Mouse (Mus musculus) thymus, postnatal 0 days (tissue): ENCODE measurements around the gene Sorbs2. TPM values are rescaled to one million over a fixed set of nuclear protein-coding genes. Genes with fewer than 3 reads are reported as not detected.
A peak's percentile ranks its signal among the peaks of the same experiment; 100 is the strongest.

Experiments used
- DNase-seq: peaks from one replicate; pipeline ENCODE4 v3.0.0-alpha.2; 2015; ENCODE audit warnings: low spot score
- polyA plus RNA-seq: library from polyadenylated mRNA; unstranded; fragments of >200 nt; fragmentation: Nextera tagmentation; extraction: Ambion mirVana; gene quantifications from 2 replicates; pipeline ENCODE4 v1.2.1, GENCODE M21; 2015

Sorbs2 gene
- polyA plus RNA-seq, 1 experiment from 2014 or later = 2.1 TPM

- DNase-seq = no peak
Measured at GRCm38 (mm10) chr8:45743739-45744138, 236.2 kb downstream of the Sorbs2 start.

GRCm38 (mm10) chr8:45751512-45752502 is 244.2 kb downstream of the Sorbs2 start:
- no peak for DNase-seq

DNA sequence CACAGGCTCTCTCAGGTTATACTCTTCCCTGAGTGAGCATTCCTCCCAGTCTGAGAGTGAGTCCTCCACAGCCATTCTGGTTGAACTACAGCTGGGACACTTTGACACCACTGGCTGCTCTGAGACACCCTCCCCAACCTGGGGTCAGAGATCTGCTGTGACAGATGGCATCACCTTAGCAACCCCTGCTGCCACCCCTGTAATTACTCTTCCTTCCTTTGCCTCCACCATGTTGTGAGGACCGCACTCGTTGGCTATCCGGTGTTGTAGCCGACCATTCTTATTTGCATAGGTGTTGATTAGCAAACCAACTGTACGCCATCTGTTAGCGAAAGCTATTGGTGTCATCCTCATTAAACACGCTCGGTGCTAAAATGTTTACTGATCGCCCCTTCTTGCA is 247.9 kb downstream of the Sorbs2 start:
- DNase-seq = no peak

DNA sequence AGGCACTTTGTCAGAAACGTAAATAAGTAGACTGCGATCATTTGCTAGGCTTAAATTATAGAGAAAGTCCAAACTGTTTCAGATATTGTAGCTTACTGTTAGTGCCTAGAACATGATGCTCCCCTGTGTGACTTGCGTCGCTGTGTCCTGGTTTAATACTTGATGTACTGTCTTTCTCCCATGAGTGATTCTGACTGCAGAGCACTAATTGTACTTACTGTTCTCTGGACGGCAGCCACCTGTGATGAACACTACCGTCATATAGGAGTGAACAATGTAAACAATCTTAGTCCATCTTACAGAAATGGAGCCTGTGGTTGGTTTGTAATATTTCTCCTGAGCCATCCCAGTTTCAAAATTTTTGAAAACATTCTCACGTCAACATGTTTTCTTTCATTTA is 248.4 kb downstream of the Sorbs2 start:
- DNase-seq = no peak

DNA sequence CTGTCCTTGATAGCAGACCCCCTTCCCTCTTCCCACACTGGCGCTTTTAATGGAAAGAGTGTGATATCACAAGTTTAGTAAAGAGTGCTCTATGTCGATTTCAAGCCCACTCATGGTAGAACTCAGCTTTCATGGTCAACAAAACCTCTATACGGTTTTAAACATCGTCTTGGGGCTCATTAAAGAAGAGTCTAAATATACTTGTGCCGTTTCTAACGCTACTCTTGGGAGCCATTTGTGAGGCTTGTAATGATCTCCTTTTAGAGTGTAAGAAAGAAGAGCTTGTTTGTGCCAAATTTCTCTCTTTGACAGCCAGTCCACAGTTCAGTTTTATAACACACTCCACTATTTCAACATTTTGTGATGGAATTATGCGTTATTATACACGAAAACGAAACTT is 253.0 kb downstream of the Sorbs2 start:
- DNase-seq = no peak

DNA sequence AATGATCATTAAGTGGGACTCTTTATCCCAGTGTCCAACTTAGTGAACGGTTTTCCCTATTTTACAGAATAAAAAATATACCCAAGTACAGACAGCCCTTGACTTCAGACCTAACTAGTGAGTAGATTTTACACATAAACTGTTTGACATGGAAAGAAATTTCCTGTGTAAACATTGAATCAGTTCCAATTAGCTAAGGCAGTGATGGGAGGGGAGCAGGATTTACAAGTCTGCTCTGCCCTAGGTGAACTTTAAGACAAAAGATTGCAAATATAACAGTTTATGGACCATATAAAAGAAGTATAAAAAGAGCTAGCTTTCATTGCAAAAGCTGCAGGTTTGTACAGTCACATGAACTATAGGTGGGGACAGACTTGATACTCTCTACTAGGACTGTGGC is 253.5 kb downstream of the Sorbs2 start:
- DNase-seq = no peak

DNA sequence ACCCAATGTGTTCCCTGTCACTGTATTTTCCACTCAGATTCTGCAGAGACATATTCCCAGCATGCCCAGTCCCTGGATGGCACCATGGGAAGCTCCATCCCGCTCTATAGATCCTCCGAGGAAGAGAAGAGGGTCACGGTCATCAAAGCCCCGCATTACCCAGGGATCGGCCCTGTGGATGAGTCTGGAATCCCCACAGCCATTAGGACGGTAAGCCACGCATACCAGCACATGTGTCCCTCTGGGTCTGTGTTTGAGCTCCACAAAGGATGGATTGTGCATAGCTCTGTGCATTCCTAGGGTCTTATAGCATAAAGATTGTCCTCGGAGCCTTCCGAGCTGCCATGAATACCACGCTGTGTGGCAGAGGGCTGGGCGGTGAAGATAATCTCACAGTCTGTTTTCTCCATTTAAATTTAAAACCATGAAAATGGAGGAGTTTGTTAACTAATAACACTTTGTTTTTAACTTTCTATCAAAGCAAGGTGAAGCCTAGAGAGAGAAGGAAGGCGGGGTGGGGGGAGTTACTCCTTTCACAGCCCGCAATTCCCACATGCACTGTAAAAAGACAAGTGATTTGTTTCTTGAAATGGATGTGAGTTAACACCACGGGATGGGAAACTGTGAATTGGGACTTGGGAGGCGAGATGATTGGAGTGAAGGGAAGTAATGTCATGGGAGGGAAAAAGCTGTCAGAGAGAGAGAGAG is 255.5 kb downstream of the Sorbs2 start:
- no peak for DNase-seq

GRCm38 (mm10) chr8:45763690-45764342 is 256.2 kb downstream of the Sorbs2 start:
- DNase-seq = no peak

DNA sequence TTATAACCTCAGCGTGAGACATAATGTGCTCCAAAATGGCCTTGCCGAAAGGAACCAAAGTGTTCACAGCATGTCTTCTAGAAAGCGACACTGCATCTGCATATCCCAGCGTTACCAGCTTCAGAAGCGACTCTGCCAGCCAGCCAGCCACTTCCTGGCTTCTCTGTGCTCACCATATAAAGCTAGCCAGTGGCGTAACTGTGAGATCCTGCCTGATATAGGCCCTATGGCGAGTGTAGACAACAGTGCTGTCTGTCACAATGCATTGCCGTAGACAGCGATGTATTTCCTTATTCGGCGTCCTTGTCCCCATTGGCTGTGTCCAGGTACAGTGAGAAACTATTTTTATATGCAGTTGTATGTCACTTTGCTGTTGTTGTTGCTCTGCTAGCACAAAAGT is 258.6 kb downstream of the Sorbs2 start:
- no peak for DNase-seq

- no peak for DNase-seq
Measured at GRCm38 (mm10) chr8:45774841-45775240, 267.3 kb downstream of the Sorbs2 start.

GRCm38 (mm10) chr8:45775481-45775880 is 267.9 kb downstream of the Sorbs2 start:
- no peak for DNase-seq

GRCm38 (mm10) chr8:45776366-45776765 is 268.8 kb downstream of the Sorbs2 start:
- DNase-seq = no peak

DNA sequence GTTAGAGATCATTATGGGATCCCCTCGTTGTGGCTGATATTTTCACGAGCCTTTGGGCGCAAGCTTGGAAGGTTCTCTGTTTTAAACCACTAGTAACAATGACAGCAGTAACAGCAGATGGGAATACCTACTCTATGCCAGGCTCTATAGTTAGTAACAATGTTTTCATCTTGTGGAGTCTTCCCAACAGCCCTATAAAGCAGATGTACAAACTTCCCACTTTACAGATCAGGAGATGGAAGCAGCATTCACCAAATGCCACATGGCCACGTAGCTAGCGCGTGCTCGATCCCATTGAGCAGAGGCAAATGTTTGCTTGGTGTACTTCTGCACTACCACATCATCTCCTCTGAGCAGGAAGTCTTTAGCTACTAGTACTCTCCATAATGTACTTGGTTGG is 269.4 kb downstream of the Sorbs2 start:
- no peak for DNase-seq

DNA sequence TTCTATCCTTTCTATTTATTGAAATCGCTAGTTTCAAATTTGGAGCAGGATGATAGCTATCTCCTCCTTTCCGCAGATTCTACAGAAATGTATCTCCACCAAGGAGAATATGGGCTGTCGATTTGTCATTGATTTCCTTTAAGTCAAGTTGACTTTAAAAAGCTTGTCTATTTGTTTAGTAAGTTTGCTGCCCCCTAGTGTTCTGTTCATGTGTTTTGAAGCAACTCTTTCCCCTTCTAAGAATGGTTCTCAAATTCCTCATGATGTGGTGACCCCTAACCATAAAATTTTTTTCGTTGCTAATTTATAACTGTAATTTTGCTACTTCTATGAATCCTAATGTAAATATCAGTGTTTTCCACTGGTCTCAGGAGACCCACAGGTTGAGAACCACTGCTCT is 273.0 kb downstream of the Sorbs2 start:
- DNase-seq = peak; percentile 23

- DNase-seq = no peak
Measured at GRCm38 (mm10) chr8:45788610-45789009, 281.0 kb downstream of the Sorbs2 start.

DNA sequence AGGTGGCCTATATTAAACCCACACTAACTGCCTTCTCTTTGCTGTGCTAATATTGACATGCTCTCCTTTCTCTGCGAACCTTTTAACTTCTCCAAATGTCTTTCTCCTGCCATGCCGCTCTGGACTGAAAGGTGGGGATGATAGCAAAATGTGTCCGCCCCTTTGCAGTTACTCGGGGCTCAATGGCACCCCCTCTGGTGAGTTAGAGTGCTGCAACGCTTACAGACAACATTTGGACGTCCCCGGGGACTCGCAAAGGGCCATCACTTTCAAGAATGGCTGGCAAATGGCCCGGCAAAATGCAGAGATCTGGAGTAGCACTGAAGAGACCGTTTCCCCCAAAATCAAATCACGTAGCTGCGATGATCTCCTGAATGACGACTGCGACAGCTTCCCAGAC is 287.3 kb downstream of the Sorbs2 start:
- DNase-seq = no peak

DNA sequence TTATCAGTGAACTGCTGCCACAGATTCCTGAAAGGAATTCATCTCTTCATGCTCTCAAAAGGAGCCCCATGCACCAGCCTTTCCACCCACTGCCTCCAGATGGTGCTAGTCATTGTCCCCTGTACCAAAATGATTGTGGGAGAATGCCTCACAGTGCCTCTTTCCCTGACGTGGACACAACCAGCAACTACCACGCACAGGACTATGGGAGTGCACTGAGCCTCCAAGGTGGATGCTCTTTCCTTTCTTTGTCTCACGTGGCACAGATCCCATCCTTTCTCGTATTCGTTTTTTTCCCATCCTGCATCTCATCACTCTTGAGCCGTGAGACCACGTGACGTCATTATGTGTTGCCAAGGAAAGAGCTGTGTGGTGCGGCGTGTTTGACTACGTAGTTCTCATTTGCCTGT is 288.7 kb downstream of the Sorbs2 start:
- DNase-seq = no peak

- DNase-seq = no peak
Measured at GRCm38 (mm10) chr8:45799517-45799916, 291.9 kb downstream of the Sorbs2 start.

DNA sequence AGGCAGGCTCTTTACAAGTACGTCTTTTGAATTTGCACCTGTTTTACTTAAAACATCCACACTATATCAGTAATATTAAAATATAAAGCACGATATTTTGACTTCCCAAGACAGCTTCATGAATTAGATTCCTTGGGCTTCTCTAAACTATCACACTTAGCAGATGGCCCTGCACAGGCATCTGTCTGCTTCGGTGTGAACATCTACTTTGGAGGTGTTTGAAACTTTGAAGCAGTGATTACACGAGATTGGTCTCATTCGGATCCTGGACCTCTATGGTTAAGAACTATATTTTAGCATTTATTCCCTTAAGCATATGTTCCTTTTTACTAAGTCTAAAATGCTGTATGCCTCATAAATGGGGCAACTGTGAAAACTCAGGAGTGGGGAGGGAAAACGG is 301.0 kb downstream of the Sorbs2 start:
- DNase-seq = no peak

- peak; percentile 48 for DNase-seq
Measured at GRCm38 (mm10) chr8:45816765-45817426, 309.3 kb downstream of the Sorbs2 start.

GRCm38 (mm10) chr8:45821650-45822049 is 314.1 kb downstream of the Sorbs2 start:
- no peak for DNase-seq
